Mouse (Mus musculus) E14TG2a.4 (cell line): Measurements from ENCODE around the gene Mrpl1.

ENCODE experiments used
- H3K27me3 ChIP-seq: 2 replicates; pipeline ENCODE4 v1.6.1; 2014; ENCODE audit warnings: low read length, control low read depth; ENCODE audit not compliant: insufficient read depth
- H3K36me3 ChIP-seq: 2 replicates; pipeline ENCODE4 v1.6.1; 2014; ENCODE audit warnings: low read length, control low read depth; ENCODE audit not compliant: insufficient read depth
- H3K4me1 ChIP-seq: replicated peaks from 2 replicates; pipeline ENCODE4 v1.6.1; 2014; ENCODE audit warnings: low read depth, low read length, control low read depth
- H3K4me3 ChIP-seq: replicated peaks from 2 replicates; pipeline ENCODE4 v1.5.1; 2014; ENCODE audit warnings: mild to moderate bottlenecking, low read length
- H3K9me3 ChIP-seq: 2 replicates; pipeline ENCODE4 v1.6.1; 2014; ENCODE audit warnings: low read length, control low read depth
- CTCF ChIP-seq: conservative IDR thresholded peaks from 2 replicates; pipeline ENCODE4 v1.5.1; 2014; ENCODE audit warnings: low read length
- NANOG ChIP-seq: IDR thresholded peaks from 2 replicates; pipeline ENCODE4 v1.6.1; 2014; ENCODE audit warnings: borderline replicate concordance, low read length, mixed read lengths
- POU5F1 ChIP-seq: IDR thresholded peaks from 2 replicates; pipeline ENCODE4 v1.6.1; 2014; ENCODE audit warnings: low read length, borderline replicate concordance

The Mrpl1 gene

DNA sequence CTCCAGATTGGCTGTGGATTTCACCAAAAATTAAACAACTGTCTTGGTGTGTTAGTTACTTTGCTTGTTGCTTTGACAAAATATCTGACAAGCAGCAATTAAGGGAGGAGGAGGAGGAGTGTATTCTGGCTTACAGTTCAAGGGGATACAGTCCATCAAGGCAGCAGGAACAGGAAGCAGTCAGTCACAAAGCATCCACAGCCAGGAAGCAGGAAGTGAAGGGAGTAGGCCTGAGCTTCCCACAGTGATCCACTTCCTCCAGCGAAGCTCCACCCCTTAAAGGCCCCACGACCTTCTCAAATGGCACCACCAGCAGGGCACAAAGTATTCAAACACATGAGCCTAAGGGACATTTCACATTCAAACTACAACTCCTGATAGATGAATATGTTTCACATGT lies 42.5 kb upstream of the Mrpl1 start:
- H3K36me3 ChIP-seq, result no peaks in the 10 kb centered on the region
- H3K27me3 ChIP-seq, result no peaks in the 10 kb centered on the region
- no peak overlapping the region for H3K4me3 ChIP-seq
- H3K9me3 ChIP-seq, result peaks cover 8% of the 10 kb centered on the region
- no peak for TF ChIP-seq CTCF
- no peak for TF ChIP-seq NANOG
- TF ChIP-seq POU5F1, result no peak
- peaks cover 7% of the 10 kb centered on the region for H3K4me1 ChIP-seq

DNA sequence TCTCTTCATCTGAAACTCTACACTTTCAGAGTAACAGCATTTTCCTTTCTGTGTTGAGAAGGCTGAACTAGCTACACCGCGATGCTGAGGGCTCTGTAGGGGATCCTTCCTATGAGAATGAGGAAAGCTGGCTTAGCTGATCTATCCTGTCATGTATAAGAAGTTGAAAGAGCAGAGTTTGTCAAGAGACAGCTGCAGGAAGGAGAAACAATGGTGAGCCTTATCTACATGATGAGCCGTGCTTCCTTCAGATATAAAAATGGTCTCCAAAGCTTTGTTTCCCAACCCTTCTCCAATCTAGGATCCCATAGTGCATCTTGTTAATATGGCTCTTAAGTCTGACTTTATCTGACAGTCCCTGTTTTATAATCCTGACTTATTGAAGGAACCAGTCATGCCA lies 38.9 kb upstream of the Mrpl1 start:
- no peaks in the 10 kb centered on the region for H3K4me1 ChIP-seq
- TF ChIP-seq POU5F1, result no peak
- TF ChIP-seq NANOG, result no peak
- no peak for TF ChIP-seq CTCF
- no peaks in the 10 kb centered on the region for H3K36me3 ChIP-seq
- H3K9me3 ChIP-seq, result peaks cover 8% of the 10 kb centered on the region
- no peak overlapping the region for H3K4me3 ChIP-seq
- no peaks in the 10 kb centered on the region for H3K27me3 ChIP-seq

DNA sequence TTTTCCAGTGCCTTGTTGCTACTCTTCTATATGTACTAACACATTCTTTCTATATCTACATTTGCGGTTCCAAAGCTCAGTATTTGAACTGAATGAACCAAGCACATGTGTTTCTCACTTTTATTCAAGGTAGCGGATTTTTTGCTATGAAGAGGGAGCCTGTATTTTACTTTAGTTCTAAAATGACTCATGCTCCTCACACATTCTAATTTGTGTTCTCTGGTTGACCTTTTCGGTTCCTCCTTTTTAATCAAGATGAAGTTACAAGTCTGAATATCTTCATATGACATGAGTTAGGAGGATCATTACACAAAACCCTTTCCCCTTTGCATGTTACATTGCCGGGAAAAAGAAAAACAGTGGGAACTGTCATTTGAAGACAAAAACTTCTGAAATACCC lies 37.5 kb upstream of the Mrpl1 start:
- Histone ChIP-seq H3K4me3 (no peak overlapping the region), H3K9me3 (peaks cover 2% of the 10 kb centered on the region), H3K4me1 (no peaks in the 10 kb centered on the region), H3K36me3 (no peaks in the 10 kb centered on the region), H3K27me3 (no peaks in the 10 kb centered on the region)
- no peak for TF ChIP-seq NANOG
- TF ChIP-seq POU5F1, result no peak
- TF ChIP-seq CTCF, result no peak

- Histone ChIP-seq H3K4me3 (no peak overlapping the region), H3K9me3 (no peaks in the 10 kb centered on the region), H3K36me3 (no peaks in the 10 kb centered on the region), H3K4me1 (no peaks in the 10 kb centered on the region), H3K27me3 (no peaks in the 10 kb centered on the region)
- TF ChIP-seq POU5F1, result no peak
- TF ChIP-seq CTCF, result no peak
- no peak for TF ChIP-seq NANOG
Observed at GRCm38 (mm10) chr5:96176121-96176520, 33.2 kb upstream of the Mrpl1 start.

- Histone ChIP-seq H3K4me3 (no peak overlapping the region), H3K9me3 (no peaks in the 10 kb centered on the region), H3K4me1 (no peaks in the 10 kb centered on the region), H3K27me3 (no peaks in the 10 kb centered on the region), H3K36me3 (no peaks in the 10 kb centered on the region)
- TF ChIP-seq POU5F1 (no peak), CTCF (no peak), NANOG (no peak)
Observed at GRCm38 (mm10) chr5:96176879-96177358, 32.4 kb upstream of the Mrpl1 start.

DNA sequence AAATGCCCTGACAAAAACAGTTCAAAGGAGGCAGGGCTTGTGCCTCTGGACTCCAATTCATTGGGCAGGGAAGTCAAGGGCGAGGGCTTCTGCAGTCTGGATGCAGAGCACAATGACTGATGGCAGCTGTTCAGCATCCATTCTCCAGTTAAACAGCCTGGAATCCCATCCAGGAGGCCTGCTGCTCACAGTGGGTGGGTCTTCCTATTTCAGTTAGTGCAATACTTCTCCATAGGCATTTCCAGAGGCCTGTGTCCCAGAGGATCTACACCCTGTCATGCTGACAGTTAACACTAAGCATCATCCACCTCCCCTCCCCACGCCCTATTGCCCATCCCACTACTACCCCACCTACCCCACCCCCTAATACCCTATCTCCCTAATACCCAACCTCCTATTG lies 26.1 kb upstream of the Mrpl1 start:
- Histone ChIP-seq H3K4me3 (no peak overlapping the region), H3K4me1 (peaks cover 3% of the 10 kb centered on the region; the same call in 1 of the 2 replicates), H3K9me3 (no peaks in the 10 kb centered on the region), H3K36me3 (no peaks in the 10 kb centered on the region), H3K27me3 (no peaks in the 10 kb centered on the region; the same call in 1 of the 2 replicates)
- no peak for TF ChIP-seq CTCF
- TF ChIP-seq NANOG, result no peak
- TF ChIP-seq POU5F1, result no peak

DNA sequence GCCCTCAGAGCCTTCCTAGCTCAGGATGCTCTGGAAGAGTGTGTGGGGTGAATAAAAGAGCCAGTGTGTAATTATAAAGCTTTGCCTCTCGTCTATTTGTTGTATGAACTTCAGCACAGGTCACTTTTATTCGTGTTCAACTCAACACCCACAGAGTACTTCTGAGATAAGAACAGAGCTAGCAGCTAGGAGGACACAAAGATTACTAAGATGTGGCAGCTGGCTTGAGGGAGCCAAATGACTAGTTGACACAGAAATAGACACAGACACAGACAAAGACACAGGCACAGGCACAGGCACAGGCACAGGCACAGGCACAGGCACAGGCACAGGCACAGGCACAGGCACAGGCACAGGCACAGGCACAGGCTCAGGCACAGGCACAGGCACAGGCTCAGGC lies 25.3 kb upstream of the Mrpl1 start:
- Histone ChIP-seq H3K4me3 (no peak overlapping the region), H3K4me1 (peaks cover 3% of the 10 kb centered on the region; the same call in 1 of the 2 replicates), H3K36me3 (no peaks in the 10 kb centered on the region), H3K9me3 (no peaks in the 10 kb centered on the region), H3K27me3 (no peaks in the 10 kb centered on the region; the same call in 1 of the 2 replicates)
- TF ChIP-seq NANOG (no peak), CTCF (no peak), POU5F1 (no peak)

DNA sequence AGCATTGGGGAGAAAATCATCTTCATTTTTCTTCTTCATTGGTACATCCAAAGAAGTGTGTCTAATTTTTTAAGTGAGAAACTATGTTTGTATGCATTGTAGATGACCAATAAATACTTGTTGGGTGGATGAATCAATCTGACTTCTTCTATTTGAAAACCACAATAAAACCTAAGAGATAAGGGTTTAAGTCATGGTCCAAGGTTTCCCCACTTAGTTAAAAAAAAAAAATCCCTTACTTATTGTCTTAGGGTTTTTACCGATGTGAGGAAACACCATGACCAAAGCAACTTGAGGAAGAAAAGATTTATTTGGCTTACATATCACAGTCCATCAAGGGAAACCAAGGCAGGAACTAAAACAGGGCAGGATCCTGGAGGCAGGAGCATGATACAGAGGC lies 19.5 kb upstream of the Mrpl1 start:
- no peaks in the 10 kb centered on the region for H3K36me3 ChIP-seq

DNA sequence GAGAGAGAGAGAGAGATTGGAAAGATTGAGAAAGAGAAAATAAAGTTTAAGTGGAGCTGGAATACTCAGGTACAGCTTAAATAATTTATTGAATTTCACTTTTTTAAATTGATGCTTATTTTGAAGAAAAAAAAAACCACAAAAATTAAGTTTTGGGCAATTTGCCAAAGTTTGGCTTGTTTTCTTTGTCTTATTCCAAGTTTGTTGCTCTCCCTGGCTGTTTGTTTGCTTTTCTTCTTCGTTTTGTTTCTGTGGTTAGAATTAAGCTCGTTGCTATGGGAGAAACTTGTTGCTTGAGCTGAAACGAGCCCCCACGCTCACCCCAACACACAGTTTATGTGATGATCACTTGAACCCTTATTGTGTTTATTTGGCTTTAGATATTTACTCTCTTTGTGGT lies 18.0 kb upstream of the Mrpl1 start:
- Histone ChIP-seq H3K36me3 (no peaks in the 10 kb centered on the region), H3K9me3 (no peaks in the 10 kb centered on the region), H3K27me3 (no peaks in the 10 kb centered on the region; the same call in 1 of the 2 replicates), H3K4me3 (no peak overlapping the region), H3K4me1 (no peaks in the 10 kb centered on the region)
- TF ChIP-seq CTCF, result no peak
- no peak for TF ChIP-seq POU5F1
- TF ChIP-seq NANOG, result no peak

More for the DNA sequence above, 19.5 kb upstream of the Mrpl1 start:
- Histone ChIP-seq H3K4me1 (no peaks in the 10 kb centered on the region), H3K27me3 (no peaks in the 10 kb centered on the region; the same call in 1 of the 2 replicates), H3K4me3 (no peak overlapping the region), H3K9me3 (no peaks in the 10 kb centered on the region)
- TF ChIP-seq POU5F1, result no peak
- TF ChIP-seq CTCF, result no peak
- TF ChIP-seq NANOG, result no peak
